Mouse (Mus musculus) intestine, postnatal 0 days (tissue): ENCODE results near the gene Piezo1. TPM values are rescaled to one million over a fixed set of nuclear protein-coding genes. Genes with fewer than 3 reads are reported as not detected.

Experiments used
- ATAC-seq: fragments of 200-750 bp; cut with Nextera tagmentation; 2 replicates; pipeline ENCODE4 v1.8.0; 2017; ENCODE audit warnings: mild to moderate bottlenecking, moderate TSS enrichment, moderate library complexity
- H3K27ac ChIP-seq: fragments of 300-500 bp; sonication (generic); 2 replicates; pipeline ENCODE4 v1.5.1; 2014; ENCODE audit warnings: mild to moderate bottlenecking, low read depth, low read length, moderate library complexity
- H3K27me3 ChIP-seq: fragments of 300-500 bp; sonication (generic); replicated peaks from 2 replicates; pipeline ENCODE4 v1.6.1; 2014; ENCODE audit warnings: low read length, mixed read lengths; ENCODE audit not compliant: control insufficient read depth, insufficient read depth
- H3K36me3 ChIP-seq: fragments of 300-500 bp; sonication (generic); 2 replicates; pipeline ENCODE4 v1.6.1; 2014; ENCODE audit warnings: mild to moderate bottlenecking, moderate library complexity; ENCODE audit not compliant: control insufficient read depth, insufficient read depth
- H3K4me1 ChIP-seq: fragments of 300-500 bp; sonication (generic); replicated peaks from 2 replicates; pipeline ENCODE4 v1.6.1; 2014; ENCODE audit warnings: antibody characterized with exemption, low read length, mixed read lengths; ENCODE audit not compliant: control insufficient read depth, insufficient read depth
- H3K4me2 ChIP-seq: fragments of 300-500 bp; sonication (generic); replicated peaks from 2 replicates; pipeline ENCODE4 v1.6.1; 2014; ENCODE audit warnings: low read depth, mild to moderate bottlenecking, moderate library complexity
- H3K4me3 ChIP-seq: fragments of 300-500 bp; sonication (generic); 2 replicates; pipeline ENCODE4 v1.5.1; 2014; ENCODE audit warnings: low read depth, low read length
- H3K9ac ChIP-seq: fragments of 300-500 bp; sonication (generic); 2 replicates; pipeline ENCODE4 v1.6.1; 2014; ENCODE audit warnings: mild to moderate bottlenecking, low read depth, low read length
- H3K9me3 ChIP-seq: fragments of 300-500 bp; sonication (generic); 2 replicates; pipeline ENCODE4 v1.6.1; 2016; ENCODE audit warnings: mixed run types; ENCODE audit not compliant: control insufficient read depth
- CTCF ChIP-seq: sonication (generic); IDR thresholded peaks from 2 replicates; pipeline ENCODE4 v1.5.1; 2016; ENCODE audit warnings: low read depth, mild to moderate bottlenecking, control low read depth, antibody characterized with exemption, moderate library complexity
- WGBS: fragments of 180-500 bp; shearing (Covaris S2); extraction: QIAGEN DNeasy Blood & Tissue Kit; methylation state at CpG from one replicate; pipeline ENCODE4 v1.1.7; 2014; 5-methylcytosine and 5-hydroxymethylcytosine counted together
- polyA plus RNA-seq: library from polyadenylated mRNA; unstranded; fragments of >200 nt; fragmentation: Nextera tagmentation; extraction: Ambion mirVana; gene quantifications from 2 replicates; pipeline ENCODE4 v1.2.1, GENCODE M21; 2015

The Piezo1 gene
- 4.4 and 7.3 TPM in 2 replicates for polyA plus RNA-seq

DNA sequence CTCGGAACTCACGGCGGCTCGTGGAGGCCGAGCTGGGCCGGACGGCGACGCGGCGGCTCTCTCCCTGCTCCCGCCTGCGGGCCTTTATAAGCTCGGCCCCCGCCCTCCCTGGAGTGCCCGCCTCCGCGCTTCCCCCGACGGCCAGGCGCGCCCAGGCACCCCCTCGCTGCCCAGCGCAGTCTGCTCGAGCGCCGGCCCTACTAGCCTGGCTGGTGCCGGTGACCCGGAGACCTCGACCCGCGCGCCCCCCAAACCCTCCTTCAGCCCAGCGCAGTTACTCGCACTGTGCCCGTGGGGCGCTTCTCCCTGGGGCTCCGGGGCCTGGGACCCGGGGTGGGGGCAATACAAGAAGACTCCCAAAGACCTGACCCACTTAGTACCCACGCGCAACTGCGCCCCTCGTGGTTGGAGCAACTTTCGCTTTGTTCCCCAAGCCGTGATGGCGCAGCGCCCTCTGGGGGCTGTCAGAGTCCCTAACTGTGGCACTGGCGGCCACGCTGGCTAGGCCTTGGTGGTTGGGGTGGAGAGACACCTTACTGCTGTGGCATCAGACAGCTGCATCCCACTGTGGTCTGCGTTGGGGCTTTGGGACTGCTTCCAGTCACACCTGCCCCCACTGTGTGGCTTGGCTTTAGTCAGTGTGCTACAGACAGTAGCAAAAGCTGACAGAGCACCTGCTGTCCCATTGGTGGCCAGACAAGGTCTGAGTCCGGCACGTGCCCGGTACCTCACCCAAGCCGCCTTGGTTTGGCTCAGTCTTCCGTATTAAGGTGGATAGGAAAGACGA lies at the start of gene Piezo1:
TSS of gene Piezo1 (minus strand) at position 65 of the 787 bp plus-strand sequence.
- WGBS: 11% methylated on average over 46 of the region's 56 CpGs
- H3K9ac ChIP-seq: peak within 1 kb of the TSS; percentile 82

GRCm38 (mm10) chr8:122600666-122601065 lies 49.5 kb upstream of the Piezo1 start:
- Histone ChIP-seq H3K27me3 (no peaks in the 10 kb centered on the region), H3K9ac (no peak overlapping the region), H3K4me3 (no peak overlapping the region), H3K4me1 (0 out of 2 replicates have a peak, but pooled peaks cover 6% of the 10 kb centered on the region), H3K27ac (no peak overlapping the region), H3K36me3 (peaks cover 46% of the 10 kb centered on the region), H3K9me3 (no peaks in the 10 kb centered on the region), H3K4me2 (no peak overlapping the region)
- ATAC-seq: no peak
- TF ChIP-seq CTCF: no peak
- whole genome bisulfite sequencing: 95% methylated on average over 9 of the region's 9 CpGs

More for the DNA sequence above, at the start of gene Piezo1:
- peak; percentile 77 for ATAC-seq
- no peaks in the 10 kb centered on the region for H3K36me3 ChIP-seq
- TF ChIP-seq CTCF: peak; percentile 100
- peaks cover 7% of the 10 kb centered on the region; the same call in 1 of the 2 replicates for H3K4me1 ChIP-seq
- peak within 1 kb of the TSS; percentile 73 for H3K4me3 ChIP-seq
- H3K27ac ChIP-seq: peak within 1 kb of the TSS; percentile 83
- H3K27me3 ChIP-seq: no peaks in the 10 kb centered on the region
- peak within 1 kb of the TSS; percentile 99 for H3K4me2 ChIP-seq
- H3K9me3 ChIP-seq: no peaks in the 10 kb centered on the region

DNA sequence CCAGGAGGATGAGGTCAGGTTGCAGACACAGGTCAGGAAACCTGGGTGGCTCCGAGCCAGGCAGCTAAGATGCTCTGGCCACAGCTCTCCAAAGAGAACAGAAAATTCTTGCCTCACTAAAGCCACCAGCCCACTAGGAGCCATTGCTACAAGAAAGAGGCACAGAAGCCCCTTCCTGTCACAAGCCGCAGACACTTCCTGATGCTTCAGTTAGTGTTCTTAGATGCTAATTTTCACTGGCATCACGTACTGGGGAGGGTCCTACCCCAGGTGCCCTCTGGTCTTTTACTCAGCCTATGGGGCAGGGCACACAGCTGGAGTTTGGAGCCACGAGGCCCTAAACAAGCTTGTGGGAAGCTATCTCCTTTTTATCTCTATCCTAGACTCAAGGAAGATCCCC lies 44.9 kb upstream of the Piezo1 start:
- H3K27me3 ChIP-seq: no peaks in the 10 kb centered on the region
- H3K9me3 ChIP-seq: no peaks in the 10 kb centered on the region
- no peak for TF ChIP-seq CTCF
- no peak overlapping the region for H3K9ac ChIP-seq
- WGBS: 64% methylated on average over 4 of the region's 4 CpGs
- no peak overlapping the region for H3K4me3 ChIP-seq
- no peak for ATAC-seq
- no peak overlapping the region for H3K27ac ChIP-seq
- H3K4me2 ChIP-seq: no peak overlapping the region
- no peaks in the 10 kb centered on the region for H3K4me1 ChIP-seq
- peaks cover 59% of the 10 kb centered on the region for H3K36me3 ChIP-seq

GRCm38 (mm10) chr8:122593783-122594507 lies 42.8 kb upstream of the Piezo1 start:
- no peak for ATAC-seq
- H3K4me3 ChIP-seq: no peak overlapping the region
- H3K36me3 ChIP-seq: peaks cover 40% of the 10 kb centered on the region; the same call in 1 of the 2 replicates
- H3K9ac ChIP-seq: no peak overlapping the region
- H3K4me1 ChIP-seq: no peaks in the 10 kb centered on the region
- whole genome bisulfite sequencing: 88% methylated on average over 19 of the region's 19 CpGs
- no peaks in the 10 kb centered on the region for H3K9me3 ChIP-seq
- H3K4me2 ChIP-seq: no peak overlapping the region
- no peak overlapping the region for H3K27ac ChIP-seq
- TF ChIP-seq CTCF: no peak
- H3K27me3 ChIP-seq: no peaks in the 10 kb centered on the region

DNA sequence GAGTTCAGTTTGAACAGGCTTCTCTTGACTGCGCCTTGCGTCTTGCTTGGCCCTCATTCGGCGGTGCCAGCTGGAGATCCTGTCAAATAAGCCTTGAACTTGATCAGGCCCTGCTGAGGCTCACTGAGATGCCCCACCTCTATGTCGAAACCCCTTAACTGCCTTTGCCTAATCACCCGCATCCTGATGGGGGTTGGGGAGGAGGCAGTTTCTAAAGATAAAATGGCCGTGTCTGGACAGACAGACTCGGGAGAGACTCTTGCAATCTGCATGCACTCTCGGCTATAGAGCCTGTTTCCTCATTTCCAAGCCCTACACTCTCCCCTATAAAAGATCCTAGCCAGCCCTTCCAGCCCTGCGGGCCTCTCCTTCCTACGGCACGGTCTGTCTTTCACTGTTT lies 42.1 kb upstream of the Piezo1 start:
- Histone ChIP-seq H3K27me3 (no peaks in the 10 kb centered on the region), H3K4me1 (no peaks in the 10 kb centered on the region), H3K9me3 (no peaks in the 10 kb centered on the region), H3K4me3 (no peak overlapping the region), H3K36me3 (peaks cover 33% of the 10 kb centered on the region; the same call in 1 of the 2 replicates), H3K4me2 (no peak overlapping the region), H3K27ac (no peak overlapping the region), H3K9ac (no peak overlapping the region)
- no peak for TF ChIP-seq CTCF
- WGBS: 60% methylated on average over 12 of the region's 12 CpGs
- ATAC-seq: no peak

- H3K4me2 ChIP-seq: peak overlapping the region; percentile 44
- no peak for TF ChIP-seq CTCF
- no peaks in the 10 kb centered on the region for H3K27me3 ChIP-seq
- ATAC-seq: peak; percentile 61
- no peak overlapping the region for H3K4me3 ChIP-seq
- 0 out of 2 replicates have a peak, but pooled peaks cover 7% of the 10 kb centered on the region for H3K4me1 ChIP-seq
- H3K36me3 ChIP-seq: no peaks in the 10 kb centered on the region
- H3K9me3 ChIP-seq: no peaks in the 10 kb centered on the region
- H3K27ac ChIP-seq: peak overlapping the region; percentile 93
- 33% methylated on average over 10 of the region's 10 CpGs for WGBS
- 0 out of 2 replicates have a peak overlapping the region, but pooled peaks have one; percentile 11 for H3K9ac ChIP-seq
Observed at GRCm38 (mm10) chr8:122586749-122587148, 35.6 kb upstream of the Piezo1 start.
